Mouse (Mus musculus): ENCODE measurements around the gene Atn1. TPM values are rescaled to one million over a fixed set of nuclear protein-coding genes. Genes with fewer than 3 reads are reported as not detected.

The Atn1 gene
- polyA plus RNA-seq, 1 experiment from 2014 or later, result 100.0 TPM

DNA sequence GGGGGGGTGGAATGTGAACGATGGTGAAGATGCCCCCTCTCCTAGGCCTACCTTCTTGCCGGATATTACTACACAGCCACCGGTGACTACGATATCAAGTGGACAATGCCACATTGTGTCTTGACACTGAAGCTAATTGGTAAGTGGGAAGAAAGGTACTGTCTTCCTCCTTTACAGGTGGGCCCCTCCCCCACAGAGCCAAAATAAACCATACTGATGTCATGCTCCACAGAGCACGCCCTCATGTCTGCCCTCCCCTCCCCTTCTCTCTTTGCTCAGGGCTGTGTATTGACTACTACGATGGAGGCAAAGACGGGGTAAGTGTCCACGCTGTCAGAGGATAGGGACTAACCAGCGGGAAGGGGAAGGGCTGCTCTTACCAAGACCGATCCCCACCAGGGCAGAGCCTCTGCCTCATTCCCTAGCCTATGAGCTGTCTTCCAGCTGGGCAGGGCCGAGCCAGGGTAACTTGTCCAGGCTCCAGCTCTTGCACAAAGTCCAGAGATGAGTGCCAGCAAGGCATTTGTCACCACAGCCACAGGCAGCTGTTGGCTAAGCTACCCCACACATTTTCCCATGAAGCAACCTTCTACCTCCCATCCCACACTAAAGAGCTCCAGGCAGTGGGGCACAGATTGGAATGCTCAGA lies 56.2 kb downstream of the Atn1 start:
- H3K27me3 ChIP-seq, result no peaks in the 10 kb centered on the region
- no peak for TF ChIP-seq CTCF (IDR thresholded peaks at IDR 0.05)
- ATAC-seq (peak; percentile 94), DNase-seq (ENCODE audit: low read depth, low spot score) (peak; percentile 79)
- CTCF ChIA-PET, result interaction anchor here (0.9 to 4.7 kb wide), 7 partner anchors 9 to 59 kb away, joined by 3 to 23 read pairs (median 6); partner anchors contain the start of gene Lpcat3
- POLR2A ChIA-PET, result interaction anchor here (0.6 to 2.1 kb wide), 2 partner anchors 14 to 18 kb away, joined by 3 to 6 read pairs; no protein-coding TSS in a partner anchor
- in situ Hi-C loops (cut with MboI; ENCODE audit: low pct_unique_long_range_greater_than_20kb), result no loop called here

DNA sequence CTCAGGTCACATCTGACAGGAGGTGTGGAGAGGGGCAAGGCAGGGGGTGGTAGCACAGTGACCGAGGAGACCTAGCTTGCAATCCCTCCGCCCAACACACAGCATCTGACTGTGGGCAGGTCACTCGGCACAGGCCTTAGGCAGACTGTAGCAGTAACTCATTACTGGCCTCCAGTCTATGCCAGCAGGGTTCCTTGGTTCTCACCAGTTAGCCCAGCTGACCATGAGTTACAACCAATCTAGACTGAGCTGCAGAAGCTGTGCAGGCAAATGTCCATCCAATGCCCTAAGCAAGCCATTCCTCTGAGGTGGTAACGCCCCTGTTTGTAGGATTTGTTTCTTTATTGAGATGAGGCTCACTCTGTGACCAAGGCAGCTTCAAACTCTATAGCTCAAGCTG lies 57.0 kb downstream of the Atn1 start:
- DNase-seq (ENCODE audit: low read depth, low spot score) (no peak), ATAC-seq (no peak)
- in situ Hi-C loops (cut with MboI; ENCODE audit: low pct_unique_long_range_greater_than_20kb), result no loop called here
- ChIA-PET POLR2A (interaction anchor here (2.1 kb wide), 1 partner anchor 18 kb away, joined by 6 read pairs; no protein-coding TSS in a partner anchor), CTCF (interaction anchor here (1.0 to 4.7 kb wide), 4 partner anchors 8 to 58 kb away, joined by 3 to 23 read pairs (median 6); partner anchors contain the start of gene Lpcat3)
- H3K27me3 ChIP-seq, result no peaks in the 10 kb centered on the region
- no peak for TF ChIP-seq CTCF (IDR thresholded peaks at IDR 0.05)

DNA sequence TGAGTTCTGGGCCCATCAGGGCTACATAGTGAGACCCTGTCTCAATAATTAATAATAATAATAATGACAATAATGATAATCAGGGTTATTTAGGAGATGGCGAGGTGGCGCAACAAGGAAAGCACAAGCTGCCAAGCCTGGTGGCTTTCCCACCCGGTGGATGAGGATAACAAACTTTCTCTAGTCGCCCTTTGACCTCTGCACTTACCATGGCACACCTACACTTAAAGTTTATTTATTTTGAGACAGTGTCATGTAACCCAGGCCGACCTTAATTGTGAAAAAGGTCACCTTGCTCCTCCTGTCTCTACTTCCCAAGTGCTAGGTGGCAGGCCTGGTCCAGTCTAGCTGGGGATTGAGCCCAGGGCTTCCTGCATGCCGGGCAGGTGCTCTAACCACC lies 57.6 kb downstream of the Atn1 start:
- H3K27me3 ChIP-seq, result no peaks in the 10 kb centered on the region
- CTCF ChIA-PET, result interaction anchor here (1.0 to 2.1 kb wide), 4 partner anchors 7 to 58 kb away, joined by 3 to 6 read pairs (median 4); no protein-coding TSS in a partner anchor
- DNase-seq (ENCODE audit: low read depth, low spot score) (no peak), ATAC-seq (no peak)
- in situ Hi-C loops (cut with MboI; ENCODE audit: low pct_unique_long_range_greater_than_20kb), result no loop called here
- no peak for TF ChIP-seq CTCF (IDR thresholded peaks at IDR 0.05)
- POLR2A ChIA-PET, result interaction anchor here (2.1 kb wide), 1 partner anchor 17 kb away, joined by 6 read pairs; no protein-coding TSS in a partner anchor

DNA sequence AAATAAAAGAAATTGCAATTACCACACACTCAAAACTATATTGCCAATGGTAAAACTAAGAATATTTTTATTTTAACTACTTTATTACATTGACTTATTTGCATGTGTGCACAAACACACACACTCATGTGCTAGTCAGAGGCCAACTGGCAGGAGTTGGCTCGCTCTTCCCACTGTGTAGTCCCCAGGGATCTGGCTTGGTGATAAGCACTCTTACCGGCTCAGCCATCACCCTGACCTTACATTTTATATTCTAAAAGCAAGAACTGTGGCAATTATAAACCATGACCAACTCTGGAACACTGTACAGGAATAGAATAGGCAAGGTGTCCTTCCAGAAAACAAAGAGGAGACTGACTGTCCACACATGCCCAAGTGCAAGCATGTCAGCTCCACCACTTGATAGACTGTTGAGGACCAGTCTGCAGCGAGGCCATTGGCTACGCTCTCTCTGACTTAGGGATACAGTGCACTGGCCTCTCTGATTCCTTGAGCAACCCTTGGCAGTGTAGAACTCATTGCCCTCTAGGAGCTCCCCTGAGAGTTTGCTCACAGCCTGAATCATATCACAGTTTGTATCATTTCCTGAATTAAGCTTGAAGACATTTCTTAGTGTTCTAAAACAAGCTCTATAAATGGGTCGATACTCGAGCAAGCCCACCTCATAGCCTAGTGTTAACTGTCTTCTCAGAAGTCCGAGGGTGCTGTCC lies 59.7 kb downstream of the Atn1 start:
- POLR2A ChIA-PET, result no interaction called here
- ATAC-seq (no peak), DNase-seq (ENCODE audit: low read depth, low spot score) (no peak)
- CTCF ChIA-PET, result interaction anchor here (0.9 kb wide), 1 partner anchor 9 kb away, joined by 4 read pairs; no protein-coding TSS in a partner anchor
- in situ Hi-C loops (cut with MboI; ENCODE audit: low pct_unique_long_range_greater_than_20kb), result no loop called here
- TF ChIP-seq CTCF (IDR thresholded peaks at IDR 0.05), result no peak
- H3K27me3 ChIP-seq, result no peaks in the 10 kb centered on the region

DNA sequence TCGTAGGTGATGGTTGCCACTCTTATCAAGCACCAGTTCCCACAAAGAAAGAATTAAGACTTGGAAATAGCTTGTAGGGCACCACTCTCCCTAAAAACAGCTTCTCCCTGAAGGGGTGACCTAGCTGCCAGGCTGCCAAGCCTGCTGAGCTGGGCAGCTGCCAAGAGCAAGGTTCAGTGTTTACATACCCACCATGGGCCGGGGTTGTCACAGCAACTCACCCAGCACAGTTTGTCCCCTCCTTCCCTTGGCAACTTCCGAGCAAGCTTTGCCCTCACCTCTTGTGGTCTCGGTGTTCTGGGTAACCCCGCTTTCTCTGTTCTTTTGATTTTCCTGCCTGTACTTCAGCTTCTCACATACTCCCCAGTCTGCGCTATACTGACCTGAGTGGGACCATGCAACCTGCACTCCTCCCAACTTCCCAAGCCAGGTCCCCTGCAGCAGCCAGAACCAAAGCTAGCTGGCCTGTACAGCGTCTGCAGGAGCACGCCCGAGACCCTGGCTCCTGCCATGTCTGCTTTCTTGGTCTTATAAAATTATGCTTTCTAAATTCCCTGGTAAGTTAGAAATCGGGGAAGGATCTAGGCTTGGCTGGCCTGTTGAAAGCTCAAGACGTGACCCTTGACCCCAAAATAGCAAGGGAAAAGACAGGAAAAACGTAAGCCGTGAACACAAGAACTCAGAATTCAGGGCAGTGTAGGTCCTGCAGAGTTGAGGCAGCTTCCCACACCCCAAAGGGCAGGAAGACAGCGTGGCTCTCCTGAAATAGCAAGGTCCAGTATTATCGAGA lies 62.0 kb downstream of the Atn1 start:
- no peak for TF ChIP-seq CTCF (IDR thresholded peaks at IDR 0.05)
- in situ Hi-C loops (cut with MboI; ENCODE audit: low pct_unique_long_range_greater_than_20kb), result no loop called here
- DNase-seq (ENCODE audit: low read depth, low spot score) (peak; percentile 81), ATAC-seq (peak; percentile 80)
- H3K27me3 ChIP-seq, result no peaks in the 10 kb centered on the region
- CTCF ChIA-PET, result interaction anchor here (0.8 to 4.5 kb wide), 13 partner anchors 8 to 65 kb away, joined by 3 to 32 read pairs (median 3); partner anchors contain the start of genes Emg1, Lpcat3 and Phb2
- POLR2A ChIA-PET, result interaction anchor here (0.6 to 1.6 kb wide), 6 partner anchors 10 to 118 kb away, joined by 3 to 7 read pairs (median 6); no protein-coding TSS in a partner anchor

DNA sequence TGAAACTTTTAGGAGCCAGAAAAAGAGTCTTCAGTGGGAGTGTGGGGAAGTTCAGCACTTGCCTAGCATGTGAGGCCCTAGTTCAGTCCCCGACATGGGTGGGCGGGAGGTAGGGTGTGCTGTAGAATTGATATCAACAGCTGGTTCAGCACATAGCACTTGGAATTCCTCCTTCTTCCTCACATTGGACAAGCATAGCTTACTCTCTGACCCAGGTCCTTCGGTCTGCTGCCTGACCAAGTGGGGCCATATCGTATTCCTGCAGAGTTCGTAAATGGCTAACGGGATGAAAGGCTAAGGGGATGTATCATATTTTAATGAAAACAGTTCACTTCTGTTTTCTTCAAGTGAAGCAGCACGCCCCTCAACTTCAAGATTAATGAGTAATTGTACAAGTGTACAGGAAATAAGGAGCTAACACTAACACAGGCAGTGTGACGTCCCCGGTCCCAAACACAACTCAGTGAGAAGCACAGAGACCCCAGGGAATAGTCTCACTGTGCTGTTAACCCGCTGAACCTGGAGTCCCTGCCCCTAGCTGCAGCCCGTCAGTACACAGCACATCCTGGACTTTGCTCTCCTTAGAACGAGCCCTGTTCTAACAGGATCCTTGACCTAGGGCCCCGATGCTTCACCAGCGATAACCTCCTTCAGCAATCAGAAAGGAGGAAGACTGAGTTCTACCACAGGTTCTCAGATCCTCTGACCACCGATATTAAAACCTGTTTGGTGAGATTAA lies 62.9 kb downstream of the Atn1 start:
- CTCF ChIA-PET, result interaction anchor here (0.8 to 4.5 kb wide), 10 partner anchors 9 to 66 kb away, joined by 3 to 32 read pairs (median 4); partner anchors contain the start of gene Lpcat3
- POLR2A ChIA-PET, result interaction anchor here (0.8 to 1.6 kb wide), 5 partner anchors 9 to 113 kb away, joined by 3 to 7 read pairs (median 6); no protein-coding TSS in a partner anchor
- in situ Hi-C loops (cut with MboI; ENCODE audit: low pct_unique_long_range_greater_than_20kb), result no loop called here
- no peaks in the 10 kb centered on the region for H3K27me3 ChIP-seq
- ATAC-seq, result no peak
- TF ChIP-seq CTCF (IDR thresholded peaks at IDR 0.05), result no peak
- DNase-seq (ENCODE audit: low read depth, low spot score), result no peak

Other genes starting within 250 kb of the Atn1 start
- 59.0 TPM for gene C1ra, start 244.1 kb downstream of the Atn1 start, polyA plus RNA-seq (2021)
- gene C1s1, start 214.2 kb downstream of the Atn1 start, polyA plus RNA-seq (2021), result 60.3 TPM
- 7.9 TPM for gene C1rb, start 186.2 kb downstream of the Atn1 start, polyA plus RNA-seq (2021)
- 6.1 TPM for gene C1s2, start 120.4 kb downstream of the Atn1 start, polyA plus RNA-seq (2021)
- gene Lpcat3, start 93.5 kb downstream of the Atn1 start, polyA plus RNA-seq (2021), result 107 TPM
- 100 TPM for gene Emg1, start 44.3 kb downstream of the Atn1 start, polyA plus RNA-seq (2021)
- gene Phb2, start 44.2 kb downstream of the Atn1 start, polyA plus RNA-seq (2021), result 275 TPM
- gene Ptpn6, start 17.8 kb downstream of the Atn1 start, polyA plus RNA-seq (2021), result 1.5 TPM
- gene Grcc10, start 15.2 kb downstream of the Atn1 start, polyA plus RNA-seq (2021), result 270 TPM
- gene Gm45234, start 503 bp downstream of the Atn1 start, polyA plus RNA-seq (2021), result 0.82 TPM
- gene Eno2, start 13.1 kb upstream of the Atn1 start, polyA plus RNA-seq (2021), result 25.8 TPM
- not detected for gene Lrrc23, start 23.2 kb upstream of the Atn1 start, polyA plus RNA-seq (2021)
- 23.6 TPM for gene Spsb2, start 52.1 kb upstream of the Atn1 start, polyA plus RNA-seq (2021)
- 1,211 TPM for gene Tpi1, start 57.8 kb upstream of the Atn1 start, polyA plus RNA-seq (2021)
- 130 TPM for gene Usp5, start 73.0 kb upstream of the Atn1 start, polyA plus RNA-seq (2021)
- gene Cdca3, start 73.0 kb upstream of the Atn1 start, polyA plus RNA-seq (2021), result 66.3 TPM
- gene Gnb3, start 83.8 kb upstream of the Atn1 start, polyA plus RNA-seq (2021), result 0.09 TPM
- gene P3h3, start 101.2 kb upstream of the Atn1 start, polyA plus RNA-seq (2021), result 15.1 TPM
- 10.3 TPM for gene Gpr162, start 107.5 kb upstream of the Atn1 start, polyA plus RNA-seq (2021)
- gene Cd4, start 131.7 kb upstream of the Atn1 start, polyA plus RNA-seq (2021), result not detected
- gene Lag3, start 155.2 kb upstream of the Atn1 start, polyA plus RNA-seq (2021), result 0.49 TPM
- 850 TPM for gene Ptms, start 163.6 kb upstream of the Atn1 start, polyA plus RNA-seq (2021)
- gene Mlf2, start 174.9 kb upstream of the Atn1 start, polyA plus RNA-seq (2021), result 442 TPM
- gene Cops7a, start 209.0 kb upstream of the Atn1 start, polyA plus RNA-seq (2021), result 153 TPM
- 12.9 TPM for gene Pianp, start 240.2 kb upstream of the Atn1 start, polyA plus RNA-seq (2021)